ENCODE assay signal across 9 mouse cellular contexts in the genomic region with DNA sequence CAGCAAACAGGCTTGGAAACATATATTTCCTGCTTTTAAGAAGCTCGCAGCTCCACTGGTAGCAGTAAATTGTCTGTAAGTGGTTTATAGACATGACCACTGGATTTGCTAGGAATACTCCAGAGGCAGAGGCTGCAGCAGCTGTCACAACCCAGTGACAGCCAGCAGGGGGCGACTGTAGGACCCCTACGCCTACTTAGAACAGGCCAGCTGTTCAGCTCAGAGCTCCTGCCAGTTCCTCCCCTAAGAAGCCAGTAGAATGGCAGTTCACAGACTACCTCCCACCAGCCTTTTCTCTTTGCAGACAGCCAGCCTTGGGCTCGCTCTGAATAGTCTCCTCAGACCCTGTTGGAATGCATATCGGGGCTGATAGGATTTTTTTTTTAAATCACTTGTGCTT. TPM values are rescaled to one million over a fixed set of nuclear protein-coding genes. Genes with fewer than 3 reads are reported as not detected.
DNase-seq lines count a peak whose midpoint lies in the region; ATAC-seq and TF ChIP-seq lines count a peak whose summit lies in the region.
"Had no signal": no experiment of that assay in that cellular context is flagged by ENCODE, and none has a peak within 500 bp of the region (broad histone marks: within the 10 kb centered on the region; RNA-seq: fewer than 3 reads in every experiment).

No protein-coding gene starts in this region.

- peaks cover 3% of the 10 kb centered on the region; the same call in 1 of the 2 replicates for H3K36me3 ChIP-seq in heart, embryonic 10.5 days
- H3K36me3 ChIP-seq in limb, embryonic 10.5 days: no peaks in the 10 kb centered on the region
- H3K36me3 ChIP-seq in midbrain, postnatal 0 days (ENCODE audit: insufficient read depth, low read length): no peaks in the 10 kb centered on the region

- no peaks in the 10 kb centered on the region for H3K4me1 ChIP-seq in heart, embryonic 10.5 days
- no peaks in the 10 kb centered on the region for H3K4me1 ChIP-seq in limb, embryonic 10.5 days
- H3K4me1 ChIP-seq in midbrain, postnatal 0 days (ENCODE audit: insufficient read depth, low read length): no peaks in the 10 kb centered on the region
- H3K4me1 ChIP-seq: megakaryocyte, embryonic 14.5 days had no signal

- no peak overlapping the region for H3K4me3 ChIP-seq in heart, embryonic 10.5 days
- no peak overlapping the region for H3K4me3 ChIP-seq in limb, embryonic 10.5 days
- no peak overlapping the region for H3K4me3 ChIP-seq in midbrain, postnatal 0 days (ENCODE audit: low read depth, low read length)

- peak; percentile 84 for DNase-seq in heart, embryonic 10.5 days (ENCODE audit: low spot score)
- DNase-seq in heart, adult 9 months (ENCODE audit: low spot score in 2 of 2): no peak
- peak; percentile 78 for DNase-seq in adrenal gland, postnatal 14 days
- DNase-seq in kidney, adult 9 months: peak; percentile 33
- DNase-seq in limb, embryonic 10.5 days (ENCODE audit: low spot score): peak; percentile 80
- peak; percentile 88 for DNase-seq in midbrain, postnatal 0 days (ENCODE audit: low spot score)
- peak; percentile 71 for DNase-seq in telencephalon, adult 2 months (ENCODE audit: low read depth, low spot score)

- peak; percentile 76 for TF ChIP-seq CTCF in midbrain, postnatal 0 days (IDR thresholded peaks at IDR 0.05)

- H3K27me3 ChIP-seq in heart, embryonic 10.5 days (ENCODE audit: insufficient read depth, poor library complexity, severe bottlenecking): no peaks in the 10 kb centered on the region; the same call in 1 of the 2 replicates
- no peaks in the 10 kb centered on the region for H3K27me3 ChIP-seq in limb, embryonic 10.5 days (ENCODE audit: low read depth, poor library complexity, severe bottlenecking)
- H3K27me3 ChIP-seq in midbrain, postnatal 0 days (ENCODE audit: insufficient read depth, low read length): no peaks in the 10 kb centered on the region

- WGBS in heart, embryonic 10.5 days: 15% methylated on average over 5 of the region's 5 CpGs
- 20% methylated on average over 5 of the region's 5 CpGs for WGBS in limb, embryonic 10.5 days
- WGBS in midbrain, postnatal 0 days: 9% methylated on average over 5 of the region's 5 CpGs

- peak; percentile 96 for ATAC-seq in frontal cortex, adult (ENCODE audit: low TSS enrichment)
- ATAC-seq in midbrain, postnatal 0 days (ENCODE audit: low FRiP score): peak; percentile 58

- H3K9ac ChIP-seq in midbrain, postnatal 0 days (replicated peaks; ENCODE audit: low read length, poor library complexity, severe bottlenecking): no peak overlapping the region

- H3K4me2 ChIP-seq in midbrain, postnatal 0 days (ENCODE audit: low read depth, low read length, poor library complexity, severe bottlenecking): no peak overlapping the region

- no peak overlapping the region for H3K27ac ChIP-seq in heart, embryonic 10.5 days
- no peak overlapping the region for H3K27ac ChIP-seq in limb, embryonic 10.5 days
- H3K27ac ChIP-seq in midbrain, postnatal 0 days (ENCODE audit: low read depth, low read length): no peak overlapping the region

- H3K9me3 ChIP-seq in heart, embryonic 10.5 days: no peaks in the 10 kb centered on the region
- no peaks in the 10 kb centered on the region for H3K9me3 ChIP-seq in limb, embryonic 10.5 days (replicated peaks)
- no peaks in the 10 kb centered on the region for H3K9me3 ChIP-seq in midbrain, postnatal 0 days (ENCODE audit: low read length)
- H3K9me3 ChIP-seq: megakaryocyte, embryonic 14.5 days had no signal

RNA-seq across cellular contexts. Expression of gene Lbp, which starts 10.7 kb away (rescaled TPM):
- polyA plus RNA-seq in heart, embryonic 10.5 days (2016; fragmentation: Nextera tagmentation; extraction: Ambion mirVana): 5.4 and 5.5 TPM in 2 replicates
- 19.6 and 34.2 TPM in 2 replicates for total RNA-seq in adrenal gland, postnatal 14 days (2021)
- polyA plus RNA-seq in limb, embryonic 10.5 days (2016; fragmentation: Nextera tagmentation; extraction: Ambion mirVana): 1.9 and 3.9 TPM in 2 replicates
- 8.8 and 17.8 TPM in 2 replicates for total RNA-seq in midbrain, postnatal 0 days (2014; rRNA removed)
- 4.2 and 5.6 TPM in 2 replicates for polyA plus RNA-seq in midbrain, postnatal 0 days (2015; fragmentation: Nextera tagmentation; extraction: Ambion mirVana)

RNA-seq across cellular contexts. Expression of gene Snhg11, which starts 58.4 kb away (rescaled TPM):
- 1.7 and 6.7 TPM in 2 replicates for polyA plus RNA-seq in heart, embryonic 10.5 days (2016; fragmentation: Nextera tagmentation; extraction: Ambion mirVana)
- total RNA-seq in adrenal gland, postnatal 14 days (2021): 3.5 and 6.6 TPM in 2 replicates
- polyA plus RNA-seq in limb, embryonic 10.5 days (2016; fragmentation: Nextera tagmentation; extraction: Ambion mirVana): 7.0 TPM in 2 replicates
- 169 and 264 TPM in 2 replicates for total RNA-seq in midbrain, postnatal 0 days (2014; rRNA removed)
- 514 and 635 TPM in 2 replicates for polyA plus RNA-seq in midbrain, postnatal 0 days (2015; fragmentation: Nextera tagmentation; extraction: Ambion mirVana)

RNA-seq across cellular contexts. Expression of gene Bpi, which starts 59.1 kb away (rescaled TPM):
- polyA plus RNA-seq in heart, embryonic 10.5 days (2016; fragmentation: Nextera tagmentation; extraction: Ambion mirVana): not detected in 2 replicates
- total RNA-seq in adrenal gland, postnatal 14 days (2021): not detected in 2 replicates
- not detected in 2 replicates for polyA plus RNA-seq in limb, embryonic 10.5 days (2016; fragmentation: Nextera tagmentation; extraction: Ambion mirVana)
- total RNA-seq in midbrain, postnatal 0 days (2014; rRNA removed): 0.22 TPM in 1 of 2 replicates, not detected in the other
- polyA plus RNA-seq in midbrain, postnatal 0 days (2015; fragmentation: Nextera tagmentation; extraction: Ambion mirVana): not detected in 2 replicates

Comparison
In these comparisons a context has a peak if more than half of its experiments do, and no peak if none do; other contexts are left out.
1. DNase-seq: peak in heart, embryonic 10.5 days (single experiment), adrenal gland, postnatal 14 days (single experiment), kidney, adult 9 months (single experiment), limb, embryonic 10.5 days (single experiment), midbrain, postnatal 0 days (single experiment) and telencephalon, adult 2 months (single experiment); none in heart, adult 9 months (0 of 2).
2. RNA of gene Snhg11, which starts 58.4 kb away (polyA plus RNA-seq): 514 to 635 TPM in midbrain, postnatal 0 days; 7.0 TPM in limb, embryonic 10.5 days and 1.7 to 6.7 TPM in heart, embryonic 10.5 days; every median in the first group is over 10 times any median in the second.